Mouse (Mus musculus) adrenal gland, adult (tissue): ENCODE measurements around the gene Cd46.

Source experiments
- DNase-seq, 2 experiments: peaks; one replicate each; pipeline ENCODE4 v3.0.0; 2022 to 2023; ENCODE audit warnings: low spot score in 1 of 2; ENCODE audit not compliant: inconsistent age in 2 of 2

The Cd46 gene

DNA sequence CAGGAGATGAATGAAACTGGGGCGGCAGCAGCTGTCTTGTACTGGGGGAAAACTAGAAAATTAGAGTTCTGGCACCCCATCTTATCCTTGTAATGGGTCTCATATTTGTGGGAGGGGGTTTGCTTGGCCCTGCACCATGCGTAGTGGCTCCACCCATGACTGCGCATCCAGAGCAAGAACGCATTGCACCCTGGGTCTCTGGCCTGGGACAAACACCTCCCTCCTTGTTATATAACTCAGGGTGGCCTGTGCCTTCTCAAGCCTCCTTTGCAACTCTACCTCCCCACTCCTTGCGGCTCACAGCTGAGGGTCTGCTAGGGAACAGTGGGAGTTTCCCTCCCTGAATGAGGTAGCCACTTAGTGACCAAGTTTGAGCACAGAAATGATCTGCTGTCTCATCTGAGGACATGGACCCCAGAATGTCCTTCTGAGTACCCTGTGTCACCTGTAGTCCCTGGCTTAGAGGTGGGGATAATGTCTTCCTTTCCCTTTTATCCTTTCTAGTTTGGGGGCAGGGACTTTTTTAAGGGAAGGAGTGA lies 72.9 kb downstream of the Cd46 start:
- DNase-seq: peak in 1 of 2 experiments; percentile 64

DNA sequence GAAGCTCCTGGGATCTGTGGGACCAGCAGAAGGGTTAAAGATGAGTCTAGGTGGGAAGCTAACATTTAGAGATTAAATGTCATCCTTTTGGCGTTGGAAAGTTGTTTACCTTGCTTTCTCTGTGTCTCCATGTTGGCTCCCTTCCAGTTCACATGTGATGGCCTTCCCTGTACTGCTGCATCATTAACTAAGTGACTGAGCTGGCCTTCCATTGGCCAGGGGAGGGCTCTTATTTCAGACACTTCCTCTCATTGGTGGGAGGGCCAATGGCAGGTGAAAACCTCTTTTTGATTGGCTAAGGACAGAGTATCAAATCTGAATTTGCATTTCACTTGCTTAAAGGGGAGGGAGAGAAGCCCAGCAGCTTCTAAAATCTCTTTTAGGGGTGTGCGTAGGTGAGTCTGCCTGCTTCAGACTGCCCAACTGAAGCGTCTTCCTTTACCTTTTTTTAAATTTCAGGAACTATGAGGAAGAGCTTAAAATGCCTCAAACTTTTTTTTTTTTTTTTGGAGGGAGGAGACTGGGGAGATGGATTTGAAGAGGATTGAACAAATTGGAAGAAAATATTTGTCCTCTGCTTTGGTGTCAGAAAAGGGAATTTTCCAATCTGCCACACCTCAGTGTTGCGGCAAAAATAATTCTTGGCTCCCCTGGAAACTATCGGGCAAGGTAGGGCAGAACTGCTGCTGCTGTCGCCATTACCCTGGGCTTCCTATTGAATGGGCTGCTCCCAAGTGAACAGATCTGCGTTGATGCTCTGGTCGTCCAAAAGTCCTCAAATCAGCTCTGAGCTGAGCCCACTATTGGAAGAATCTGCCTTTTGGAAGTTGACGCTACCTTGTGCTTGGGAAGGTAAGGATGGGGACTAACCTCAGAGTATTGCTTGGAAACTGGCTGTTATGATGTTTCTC lies 73.7 kb downstream of the Cd46 start:
- DNase-seq: peak; percentile 93 to 97

DNA sequence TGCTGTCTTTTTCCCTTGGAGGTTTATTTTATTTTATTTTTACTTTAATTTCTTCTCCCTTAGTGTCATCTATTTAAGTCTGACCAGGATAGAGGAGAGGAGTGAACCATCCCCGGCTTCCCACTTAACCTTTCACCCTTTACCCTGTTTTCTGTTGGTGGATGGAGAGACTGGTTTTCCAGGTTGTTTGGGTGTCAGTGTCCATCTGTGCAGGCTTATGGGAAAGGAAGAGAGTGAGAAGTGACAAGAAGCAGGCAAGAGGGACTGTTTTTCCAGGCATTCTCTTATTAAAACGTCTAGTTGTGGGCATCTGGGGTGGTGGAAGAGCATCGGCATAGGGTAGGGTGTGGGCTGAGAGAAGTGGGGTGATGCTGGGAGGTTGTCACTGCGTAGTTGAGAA lies 74.4 kb downstream of the Cd46 start:
- no peak for DNase-seq

DNA sequence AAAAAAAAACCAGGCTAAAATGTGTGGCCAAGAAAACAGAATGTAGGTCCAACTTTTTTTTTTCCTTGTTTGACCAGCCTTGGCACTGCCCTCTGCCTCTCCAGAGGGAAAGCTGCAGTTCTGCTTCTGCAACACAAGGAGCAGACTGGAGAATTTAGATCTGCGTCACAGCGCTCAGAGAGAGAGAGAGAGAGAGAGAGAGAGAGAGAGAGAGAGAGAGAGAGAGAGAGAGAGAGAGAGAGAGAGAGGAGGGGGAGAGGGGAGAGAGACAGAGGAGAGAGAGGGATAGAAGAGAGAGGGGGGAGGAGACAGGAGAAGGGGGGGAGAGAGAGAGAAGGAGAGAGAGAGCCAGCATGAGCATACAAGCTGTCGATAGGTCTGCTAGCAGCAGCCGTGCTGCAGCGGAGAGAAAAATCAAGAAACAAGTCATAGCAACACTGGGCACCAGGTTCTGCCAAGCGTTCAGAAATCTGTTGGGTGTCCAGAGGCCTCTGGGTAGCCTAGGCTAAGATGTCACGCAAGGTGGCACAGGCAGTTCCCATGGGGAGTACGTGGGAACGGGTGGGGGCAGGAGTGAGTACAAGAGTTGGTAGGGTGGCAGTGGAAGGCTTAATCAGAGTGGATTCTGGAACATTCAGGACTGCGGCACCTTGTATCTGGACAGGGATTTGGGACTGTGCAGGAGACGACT lies 75.1 kb downstream of the Cd46 start:
- DNase-seq: peak; percentile 82 to 94

DNA sequence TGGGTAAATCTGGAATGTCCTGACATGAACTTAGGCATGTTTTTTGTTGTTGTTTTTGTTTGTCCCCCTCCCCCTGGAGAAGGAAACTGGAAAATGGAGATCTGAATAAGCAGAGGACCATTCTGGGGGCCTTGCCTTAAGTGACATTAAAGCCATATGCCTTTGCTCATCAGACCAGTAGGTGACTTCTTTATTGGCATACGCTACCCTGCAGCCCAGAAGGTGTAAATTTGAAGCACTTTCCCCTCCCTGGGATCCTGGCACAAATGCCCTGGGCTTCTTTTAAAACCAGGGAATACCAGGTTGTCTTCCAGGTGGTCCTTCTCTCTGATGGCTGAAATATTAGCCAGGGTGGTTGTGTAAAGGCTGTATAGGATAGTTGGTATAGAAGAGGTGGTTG lies 76.8 kb downstream of the Cd46 start:
- no peak for DNase-seq

DNA sequence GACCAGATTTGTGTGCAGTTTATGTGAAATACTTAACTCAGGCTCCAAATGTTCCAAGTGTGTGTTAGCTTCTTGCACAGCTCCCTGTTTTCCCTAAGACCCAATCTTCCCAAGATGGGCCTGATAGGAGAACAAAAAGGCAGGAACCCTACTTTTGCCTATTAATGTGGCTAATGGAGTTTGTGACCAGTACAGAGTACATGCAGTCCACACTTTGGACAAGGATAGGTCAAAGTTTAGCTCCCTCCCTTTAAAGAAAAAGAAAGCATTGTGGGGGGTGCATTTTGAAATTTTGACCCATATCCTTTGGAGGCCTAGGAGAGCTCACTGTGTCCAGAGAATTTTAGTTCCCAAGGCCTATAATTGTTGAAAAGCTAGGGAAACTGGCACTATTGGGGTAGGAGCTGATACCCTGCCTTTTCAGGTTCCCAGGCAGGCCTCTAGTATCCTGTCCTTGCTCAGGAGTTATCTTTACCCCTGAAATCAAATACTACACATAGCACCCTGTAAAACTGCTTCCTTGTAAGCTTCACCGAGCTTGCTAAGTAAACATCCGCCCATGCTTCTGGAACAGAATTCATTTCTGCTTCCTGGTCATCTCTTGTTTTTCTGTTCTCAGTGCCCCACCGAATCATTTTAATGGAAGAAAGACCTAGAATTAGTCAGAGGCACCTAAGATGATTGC lies 77.7 kb downstream of the Cd46 start:
- DNase-seq: no peak

DNA sequence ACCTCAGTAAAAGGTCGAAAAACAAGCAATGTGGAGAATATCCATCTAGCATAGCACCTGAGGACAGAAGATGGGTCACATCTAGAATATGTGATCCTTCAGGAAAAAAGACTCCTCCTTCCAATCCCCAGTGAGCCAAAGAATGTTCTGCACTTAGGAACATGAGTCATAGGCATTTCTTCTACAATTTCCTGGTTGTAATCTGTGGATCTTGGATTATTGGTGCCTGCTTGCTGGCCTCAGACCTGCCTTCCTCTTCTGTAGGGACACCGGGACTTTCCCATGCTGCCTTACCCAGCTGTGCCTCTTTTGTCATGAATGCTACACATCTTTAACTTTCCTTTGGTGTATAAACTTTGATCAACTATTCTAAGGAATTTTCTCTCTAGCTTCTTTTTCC lies 79.5 kb downstream of the Cd46 start:
- no peak for DNase-seq

DNA sequence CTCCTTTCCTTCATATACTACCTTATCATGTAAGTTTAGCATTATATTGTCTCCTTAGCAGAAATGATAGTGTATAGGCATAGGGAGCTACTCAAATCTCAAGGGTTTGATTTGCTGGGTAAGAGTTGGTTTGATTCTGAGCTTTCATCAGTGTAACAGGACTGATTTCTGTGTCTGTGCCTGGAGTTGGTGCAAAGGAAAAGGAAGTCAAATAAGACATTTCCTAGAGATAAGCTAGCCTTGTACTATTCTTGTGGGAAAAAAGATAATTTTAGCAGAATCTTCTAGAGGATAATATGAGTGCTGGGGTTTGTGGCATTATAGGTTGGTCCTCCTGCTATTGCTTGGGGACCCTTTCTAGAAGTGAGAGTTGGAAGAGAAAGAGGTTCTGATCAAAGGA lies 85.8 kb downstream of the Cd46 start:
- no peak for DNase-seq

DNA sequence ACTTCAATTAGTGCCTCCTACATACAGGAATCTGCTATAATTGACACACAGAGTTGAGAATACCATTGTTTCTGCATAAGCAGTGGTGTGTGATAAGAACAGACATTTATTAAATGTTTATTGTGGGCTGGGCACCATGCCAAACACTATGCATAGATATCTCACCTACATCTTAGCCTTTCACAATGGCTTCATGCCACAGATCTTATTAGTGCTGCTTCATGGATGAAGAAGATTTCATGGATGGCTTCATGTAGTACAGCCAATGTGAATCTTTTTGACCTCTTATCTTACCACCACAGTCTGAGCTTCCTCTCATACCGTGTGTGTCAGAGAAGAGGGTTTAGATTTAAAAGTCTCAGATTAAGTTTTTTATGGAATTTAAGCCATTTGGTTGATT lies 87.9 kb downstream of the Cd46 start:
- no peak for DNase-seq

DNA sequence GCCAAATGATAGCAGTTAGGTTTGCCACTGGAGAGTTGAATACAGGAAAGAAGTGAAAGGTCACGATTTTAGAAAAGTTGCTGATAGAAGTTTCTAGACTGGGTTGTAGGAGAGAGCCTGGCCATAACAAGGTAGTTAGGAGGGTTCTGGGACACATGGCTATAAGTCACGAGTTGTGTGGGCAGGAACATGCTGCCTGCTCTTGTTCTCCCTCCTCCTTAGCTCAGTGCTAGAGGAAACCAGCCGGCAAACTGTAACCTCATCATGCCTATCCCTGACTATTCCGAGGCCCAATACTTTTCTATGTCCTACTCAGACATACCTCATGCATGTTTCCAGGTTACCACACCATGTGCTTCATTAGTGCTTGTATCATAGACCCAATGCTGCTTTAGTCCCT lies 88.7 kb downstream of the Cd46 start:
- no peak for DNase-seq

DNA sequence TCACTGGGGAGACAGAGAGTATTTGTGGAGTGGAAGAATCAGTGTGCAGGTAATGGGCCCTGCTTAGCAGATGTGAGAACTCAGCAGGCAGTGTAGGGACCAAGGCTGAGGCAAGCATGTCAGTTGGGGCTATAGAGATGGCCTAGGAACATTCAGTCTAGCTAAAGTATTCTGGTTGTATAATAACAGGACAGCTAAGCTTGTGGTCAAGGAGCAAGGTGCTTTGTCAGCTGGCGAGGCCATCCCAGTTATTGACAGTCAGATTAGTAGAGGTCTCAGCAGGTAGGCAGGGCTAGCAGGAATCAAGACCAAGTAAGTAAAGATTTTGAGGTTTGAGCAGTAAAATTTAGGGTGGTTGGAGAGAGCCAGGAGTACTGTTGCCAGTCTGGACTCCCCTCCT lies 93.7 kb downstream of the Cd46 start:
- no peak for DNase-seq

DNA sequence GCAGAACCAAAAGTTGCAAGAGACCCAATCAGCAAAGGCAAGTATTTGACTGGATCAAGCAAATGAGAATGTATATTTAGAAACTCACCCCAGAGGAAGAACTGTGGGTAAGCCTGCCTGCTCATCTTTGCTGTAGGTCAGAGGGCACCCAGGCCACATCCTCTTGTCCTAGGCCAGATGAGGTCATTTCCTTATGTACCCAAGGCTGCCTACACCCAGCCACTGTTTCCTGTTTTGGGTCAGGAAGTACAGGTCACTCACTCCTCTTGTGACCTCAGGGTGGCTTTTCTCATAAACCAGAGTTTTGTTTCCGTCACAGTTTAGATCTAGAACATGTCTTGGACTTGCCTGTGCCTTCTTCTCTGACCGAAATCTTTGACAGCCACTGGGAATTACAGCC lies 96.9 kb downstream of the Cd46 start:
- peak; percentile 72 to 83 for DNase-seq

DNA sequence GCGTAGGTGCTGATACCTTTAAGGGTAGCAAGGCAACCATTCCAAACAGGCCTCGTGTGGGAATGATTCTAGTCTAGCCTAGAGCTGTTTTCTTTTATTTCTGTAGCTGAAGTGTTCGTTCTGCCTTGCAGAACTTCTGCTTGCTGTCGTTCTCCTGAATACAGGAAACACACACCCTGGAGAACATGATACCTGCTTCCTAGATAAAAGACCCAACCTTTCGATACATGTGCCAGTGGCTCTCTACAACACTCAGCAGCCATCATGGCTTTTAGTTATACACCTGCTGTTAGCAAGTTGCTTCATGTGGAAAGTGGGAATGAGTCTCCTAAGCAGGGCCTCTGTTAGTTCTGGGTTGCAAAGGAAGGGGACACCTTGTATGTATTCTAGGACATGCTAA lies 97.8 kb downstream of the Cd46 start:
- peak in 1 of 2 experiments; percentile 26 for DNase-seq

DNA sequence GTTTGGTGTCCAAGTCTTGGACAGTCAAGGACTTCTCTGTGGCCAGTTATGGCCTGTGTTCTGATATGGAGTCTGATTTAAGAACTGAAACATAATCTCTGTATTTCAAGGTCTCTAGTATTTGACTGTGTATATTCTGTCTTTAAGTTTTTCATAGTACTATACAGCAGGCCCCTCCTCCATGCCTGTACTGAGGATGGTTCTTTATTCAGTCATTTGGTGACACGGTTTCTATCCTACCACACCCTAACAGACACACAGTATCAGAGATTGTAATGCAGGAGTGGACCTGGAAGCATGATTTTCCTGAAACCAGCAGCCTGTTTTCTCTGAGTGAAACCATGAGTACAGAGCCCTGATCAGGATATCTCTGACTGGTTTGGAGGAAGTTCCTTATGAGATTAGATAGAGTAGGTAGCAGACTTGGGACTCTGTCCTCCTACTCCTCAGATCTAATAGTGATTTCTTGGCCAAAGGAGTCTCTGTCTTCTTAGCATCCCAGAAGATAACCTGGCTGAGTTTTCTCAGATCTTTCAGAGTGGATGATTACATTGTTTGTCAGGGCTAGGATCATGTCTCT lies 98.5 kb downstream of the Cd46 start:
- DNase-seq: peak in 1 of 2 experiments; percentile 38

DNA sequence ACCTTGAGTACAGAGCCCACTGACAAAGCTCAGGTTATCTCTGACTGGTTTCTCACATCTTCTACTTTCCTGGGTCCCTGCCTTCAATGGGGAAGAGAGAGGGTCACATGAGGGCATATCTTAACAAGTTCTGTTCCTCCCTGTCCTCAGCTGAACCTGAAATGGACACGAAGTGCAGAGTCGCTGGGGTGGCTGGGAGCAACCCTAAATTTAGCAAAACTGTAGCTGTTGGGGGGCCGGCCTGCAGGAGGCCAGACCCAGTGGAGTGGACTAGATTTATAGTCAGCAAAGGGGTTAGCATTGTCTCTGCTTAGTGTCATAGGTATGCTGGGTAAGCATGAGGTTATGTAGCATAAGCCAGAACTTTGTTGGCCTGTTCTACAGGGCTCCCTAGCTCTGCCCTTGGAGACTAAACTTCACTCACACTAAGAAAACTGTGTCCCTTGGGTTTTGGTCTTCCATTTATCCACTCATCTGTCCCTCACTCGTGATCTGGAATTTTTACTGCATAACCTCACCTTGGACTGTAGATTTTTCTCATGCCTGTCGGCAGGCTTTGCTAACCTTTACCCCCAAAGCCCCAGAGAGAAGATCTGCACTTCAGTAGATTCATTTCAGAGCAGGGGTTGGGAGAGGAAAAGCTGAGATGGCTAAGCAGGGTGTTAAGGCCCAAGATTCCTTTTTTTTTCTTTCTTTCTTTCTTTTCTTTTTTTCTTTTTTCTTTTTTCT lies 99.3 kb downstream of the Cd46 start:
- peak in 1 of 2 experiments; percentile 52 for DNase-seq

DNA sequence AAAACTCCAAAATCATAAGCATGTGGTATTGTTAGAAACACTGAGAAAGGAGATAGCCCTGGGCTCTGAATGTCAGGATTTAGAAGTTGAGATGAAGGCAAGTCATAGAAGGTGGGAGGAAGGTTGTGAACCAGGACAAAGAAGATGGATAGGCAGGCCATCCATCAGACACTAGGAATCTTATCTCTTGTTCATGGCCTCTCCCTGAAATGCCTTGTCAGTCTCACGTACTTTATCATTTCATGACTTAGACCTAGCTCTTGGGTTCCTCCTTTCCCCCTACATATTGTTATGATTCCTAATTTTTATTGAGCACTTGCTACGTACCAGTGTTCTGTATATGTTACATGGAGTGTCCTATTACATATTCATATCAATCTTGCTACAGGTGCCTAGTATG lies 100.4 kb downstream of the Cd46 start:
- DNase-seq: peak in 1 of 2 experiments; percentile 22

DNA sequence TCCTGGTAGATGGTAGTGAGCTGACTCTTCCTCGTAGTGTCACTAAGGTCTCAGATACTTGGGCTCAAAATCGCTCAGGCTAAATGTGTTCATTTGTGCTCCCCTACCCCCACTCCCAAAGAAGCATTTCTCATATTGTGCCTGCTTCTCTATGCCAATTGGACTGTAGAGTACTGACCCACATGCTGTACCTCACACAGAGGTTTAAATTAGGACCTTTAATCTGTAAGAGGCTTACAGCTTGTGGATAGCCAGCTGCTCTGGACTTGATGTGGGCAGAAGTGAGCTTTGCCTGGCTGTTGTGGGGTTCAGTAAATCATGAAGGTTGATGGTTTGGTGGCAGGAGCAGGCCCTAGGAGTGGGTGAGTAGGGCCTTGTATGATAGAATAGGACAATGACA lies 101.1 kb downstream of the Cd46 start:
- peak in 1 of 2 experiments; percentile 39 for DNase-seq

DNA sequence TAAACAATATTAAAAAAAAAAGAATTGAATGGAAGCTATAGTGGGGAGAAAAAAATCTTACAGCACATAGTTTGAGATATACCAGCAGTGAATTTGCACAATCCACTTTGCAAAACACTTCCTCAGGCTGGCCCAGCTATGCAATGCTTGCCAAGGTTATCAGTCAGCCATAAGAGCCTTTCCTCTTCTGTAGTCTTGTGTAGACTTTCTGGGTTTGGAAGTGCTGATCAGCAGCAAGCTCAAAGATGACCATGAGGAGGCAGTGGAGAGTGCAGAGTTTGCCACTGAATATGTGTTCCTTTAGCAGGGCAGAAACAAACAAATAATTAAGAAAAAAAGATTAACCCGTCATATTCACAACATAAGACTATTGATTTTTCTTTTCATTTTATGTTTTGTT lies 103.0 kb downstream of the Cd46 start:
- DNase-seq: peak in 1 of 2 experiments; percentile 31
